Mouse (Mus musculus): ENCODE results near the gene Pax8.

Gene Pax8

DNA sequence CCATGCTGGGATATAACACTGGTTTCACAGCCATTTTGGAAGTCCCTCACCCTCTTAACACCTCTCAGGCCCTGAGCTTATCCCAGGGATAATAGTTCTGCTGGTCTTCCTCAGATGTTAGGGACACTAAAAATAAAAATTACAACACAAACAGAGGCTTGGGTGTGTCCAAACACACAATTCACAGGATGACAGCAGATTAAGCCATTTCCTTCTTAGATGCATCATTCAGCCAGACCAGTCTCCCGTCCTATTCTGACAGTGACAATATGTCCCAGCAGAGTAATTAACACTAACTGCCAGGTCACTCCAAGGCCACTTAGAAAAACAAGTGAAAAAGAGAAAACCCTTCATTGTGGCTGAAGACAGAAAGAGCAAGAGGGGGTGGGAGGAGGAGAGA, 8.2 kb downstream of the Pax8 start:
- in situ Hi-C loops (cut with MboI, MseI) = no loop called here

DNA sequence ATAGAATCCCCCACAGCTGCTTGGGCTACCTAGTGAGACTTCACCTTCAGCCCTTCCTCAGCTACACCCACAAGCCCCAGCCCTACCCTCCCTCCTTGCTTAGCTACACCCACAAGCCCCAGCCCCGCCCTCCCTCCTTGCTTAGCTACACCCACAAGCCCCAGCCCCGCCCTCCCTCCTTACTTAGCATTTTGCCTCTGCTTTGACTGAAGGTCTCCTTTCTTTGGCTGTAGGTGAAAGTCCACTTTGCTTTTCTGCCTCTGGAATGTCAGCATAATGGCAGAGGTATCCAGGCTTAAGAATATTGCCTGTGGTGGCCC, 14.6 kb downstream of the Pax8 start:
- in situ Hi-C loops (cut with MboI, MseI) = no loop called here

DNA sequence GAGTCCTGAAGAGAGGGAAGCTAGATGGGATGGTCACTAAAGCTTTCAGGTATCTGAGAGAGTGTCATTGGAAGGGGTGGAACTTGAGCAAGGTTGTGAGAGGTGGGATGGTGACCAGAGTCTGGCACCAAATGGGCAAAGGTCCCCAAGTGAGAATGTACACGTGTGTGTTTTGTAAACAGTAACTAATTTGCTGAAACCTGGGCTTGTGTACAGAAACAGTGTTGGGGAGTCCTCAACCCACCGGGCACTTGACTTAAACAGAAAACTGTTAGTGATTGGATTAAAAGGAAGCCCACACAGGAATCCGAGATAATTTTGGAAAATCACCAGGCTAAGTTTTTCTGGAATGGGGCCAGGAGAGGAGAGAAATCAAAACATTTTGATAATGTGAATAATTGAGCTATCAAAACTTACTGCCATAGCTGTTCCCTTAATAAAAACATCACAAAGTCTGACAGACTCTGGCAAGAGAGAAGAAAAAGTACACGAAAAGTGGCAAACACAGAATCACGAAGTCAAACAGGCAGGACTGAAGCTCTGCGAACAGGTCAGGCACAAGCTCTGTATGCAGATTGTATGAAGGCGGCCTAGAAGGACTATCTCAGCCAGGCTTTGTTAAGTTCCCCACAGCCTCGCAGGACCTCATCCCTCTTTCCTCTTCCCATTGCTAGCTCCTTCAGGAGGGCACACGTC, 15.1 kb downstream of the Pax8 start:
- in situ Hi-C loops (cut with MboI, MseI) = no loop called here

DNA sequence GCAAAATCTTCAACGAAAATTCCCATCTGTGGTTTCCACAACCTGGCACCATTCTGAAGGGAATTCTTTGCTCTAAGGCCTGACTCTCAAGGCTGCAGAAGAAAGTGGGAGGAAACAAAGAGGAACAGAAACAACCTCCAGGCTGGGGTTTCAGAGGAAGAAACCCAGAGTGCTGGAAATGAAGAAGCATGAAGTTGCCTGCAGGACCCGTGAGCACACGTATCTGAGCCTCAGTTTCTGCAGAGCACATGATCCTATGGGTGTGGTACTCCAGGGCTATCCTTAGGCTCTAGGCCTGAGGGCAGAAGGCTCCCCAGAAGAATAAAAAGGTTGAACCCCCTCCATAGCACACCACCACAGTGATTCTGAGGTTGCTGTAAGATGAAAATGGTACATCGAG, 18.6 kb downstream of the Pax8 start:
- in situ Hi-C loops (cut with MboI, MseI) = no loop called here

DNA sequence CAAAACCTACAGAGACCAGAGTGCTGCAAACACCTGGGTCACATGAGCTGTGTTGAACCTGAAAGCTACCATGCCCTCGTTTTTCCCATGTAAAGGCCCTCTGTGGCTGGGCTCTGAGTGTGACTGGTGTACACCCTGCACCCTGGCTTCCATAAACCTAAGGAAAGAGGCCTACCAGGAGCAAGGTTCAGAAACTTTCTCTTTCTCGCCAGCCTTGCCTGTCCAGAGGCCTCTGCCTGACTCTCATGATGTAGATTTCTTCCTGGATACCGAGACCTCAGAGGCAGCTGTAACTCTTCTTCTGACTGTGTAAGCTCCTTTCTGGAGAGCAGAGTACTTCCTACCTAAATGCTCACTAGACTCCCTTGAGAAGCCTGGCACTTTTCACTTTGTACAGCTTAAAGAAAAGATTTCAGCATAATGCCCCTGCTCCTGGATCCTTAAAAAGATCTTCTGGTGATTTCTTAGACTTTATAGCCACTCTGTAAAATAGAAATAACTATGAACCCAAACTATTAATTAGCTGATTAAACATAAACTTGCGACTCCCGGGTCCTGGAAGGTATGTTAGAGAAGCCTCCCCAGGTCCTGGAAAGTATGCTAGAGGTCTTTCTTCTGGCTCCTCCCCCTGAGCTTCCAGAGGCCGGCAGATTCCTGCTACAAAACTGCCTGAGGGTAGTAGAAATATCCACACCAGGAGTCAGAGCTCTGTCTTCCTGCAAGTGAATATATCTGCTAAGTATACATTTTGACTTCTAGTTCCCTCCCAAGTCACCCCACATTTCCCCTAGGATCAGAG, 20.1 kb downstream of the Pax8 start:
- in situ Hi-C loops (cut with MboI, MseI) = no loop called here

GRCm38 (mm10) chr2:24454429-24455011, 20.9 kb downstream of the Pax8 start:
- in situ Hi-C loops (cut with MboI, MseI) = no loop called here

GRCm38 (mm10) chr2:24453206-24453605, 22.2 kb downstream of the Pax8 start:
- in situ Hi-C loops (cut with MboI, MseI) = no loop called here

DNA sequence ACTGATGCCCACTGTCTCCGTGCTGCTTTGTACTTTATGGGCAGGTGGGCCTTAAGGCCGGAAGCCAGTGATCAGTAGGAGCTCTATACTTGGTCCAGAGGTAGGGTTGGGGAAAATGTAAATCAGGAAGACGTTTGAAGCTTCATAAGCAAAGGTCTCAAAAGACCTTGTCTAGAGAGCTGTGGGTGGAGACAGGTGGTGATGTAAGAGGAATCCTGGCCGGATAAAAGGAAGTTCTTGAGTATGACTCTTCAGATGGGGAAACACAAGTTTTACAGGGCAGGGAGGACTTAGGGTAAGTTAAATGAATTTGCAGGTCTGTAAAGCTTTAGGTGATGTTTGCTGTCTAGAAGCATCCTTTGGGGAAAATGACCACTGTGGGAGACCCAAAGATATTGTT, 26.3 kb downstream of the Pax8 start:
- in situ Hi-C loops (cut with MboI, MseI) = loop anchor here in 1 of 2 experiments (10.0 kb wide), 1 partner anchor 1084 kb away; no protein-coding TSS in a partner anchor

GRCm38 (mm10) chr2:24443256-24443790, 32.1 kb downstream of the Pax8 start:
- in situ Hi-C loops (cut with MboI, MseI) = loop anchor here in 1 of 2 experiments (10.0 kb wide), 1 partner anchor 1079 kb away; no protein-coding TSS in a partner anchor

DNA sequence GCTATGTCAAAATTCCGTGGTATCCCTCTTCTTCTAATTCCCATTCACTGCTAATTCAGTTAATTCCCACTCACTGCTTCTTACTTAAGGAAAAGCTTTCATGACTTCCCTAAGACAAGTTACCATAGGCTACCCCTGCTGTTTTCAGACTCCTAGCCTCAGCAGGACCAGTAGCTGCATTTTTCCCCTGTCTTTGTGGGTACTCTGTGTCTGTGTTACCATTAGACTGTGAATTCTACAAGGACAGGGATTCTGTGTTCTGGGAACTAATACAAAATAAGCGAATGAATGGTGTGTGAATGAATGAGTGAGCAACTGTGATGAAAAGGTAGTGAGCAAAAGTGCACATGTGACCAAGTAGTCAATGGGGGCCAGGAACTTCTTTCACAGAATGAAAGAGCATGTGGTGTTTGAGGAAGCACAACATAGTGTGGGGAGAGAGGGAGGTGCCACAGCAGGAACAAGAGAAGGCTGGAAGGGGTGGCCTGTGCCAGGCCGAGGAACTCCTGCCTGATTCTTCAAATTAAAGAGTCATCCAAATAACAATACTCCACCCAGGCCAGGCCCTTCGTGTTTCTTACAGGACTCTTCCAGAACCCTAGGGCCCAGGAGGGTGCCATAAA, 33.0 kb downstream of the Pax8 start:
- in situ Hi-C loops (cut with MboI, MseI) = loop anchor here in 1 of 2 experiments (10.0 kb wide), 1 partner anchor 1078 kb away; no protein-coding TSS in a partner anchor

DNA sequence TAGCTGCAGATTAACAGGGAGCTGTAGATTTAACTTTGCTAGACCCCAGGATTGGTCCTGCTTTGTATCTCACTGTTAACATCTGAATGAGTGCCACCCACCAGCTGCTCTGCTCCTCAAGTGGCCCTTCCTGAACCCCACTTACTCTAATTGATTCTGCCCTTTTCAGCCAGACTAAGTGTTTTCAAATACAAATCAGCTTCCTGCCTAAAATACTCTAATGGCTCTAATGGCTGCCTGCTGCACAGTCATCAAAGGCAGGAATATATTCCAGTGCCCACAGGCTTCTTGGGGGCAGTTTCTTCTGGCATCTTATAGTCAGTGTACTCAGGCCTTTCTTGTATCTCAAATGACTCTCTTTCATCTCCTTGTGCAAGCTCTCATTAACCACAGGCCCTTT, 33.5 kb downstream of the Pax8 start:
- in situ Hi-C loops (cut with MboI, MseI) = loop anchor here in 1 of 2 experiments (10.0 kb wide), 1 partner anchor 1077 kb away; no protein-coding TSS in a partner anchor

- in situ Hi-C loops (cut with MboI, MseI) = loop anchor here in 1 of 2 experiments (10.0 kb wide), 1 partner anchor 1075 kb away; no protein-coding TSS in a partner anchor
These were observed 35.3 kb downstream of the Pax8 start for GRCm38 (mm10) chr2:24440056-24440455.

GRCm38 (mm10) chr2:24435699-24436098, 39.7 kb downstream of the Pax8 start:
- in situ Hi-C loops (cut with MboI, MseI) = no loop called here

- in situ Hi-C loops (cut with MboI, MseI) = no loop called here
These were observed 40.7 kb downstream of the Pax8 start for GRCm38 (mm10) chr2:24434670-24435069.

- in situ Hi-C loops (cut with MboI, MseI) = no loop called here
These were observed 45.6 kb downstream of the Pax8 start for GRCm38 (mm10) chr2:24429806-24430205.

GRCm38 (mm10) chr2:24427866-24428675, 47.3 kb downstream of the Pax8 start:
- in situ Hi-C loops (cut with MboI, MseI) = no loop called here

DNA sequence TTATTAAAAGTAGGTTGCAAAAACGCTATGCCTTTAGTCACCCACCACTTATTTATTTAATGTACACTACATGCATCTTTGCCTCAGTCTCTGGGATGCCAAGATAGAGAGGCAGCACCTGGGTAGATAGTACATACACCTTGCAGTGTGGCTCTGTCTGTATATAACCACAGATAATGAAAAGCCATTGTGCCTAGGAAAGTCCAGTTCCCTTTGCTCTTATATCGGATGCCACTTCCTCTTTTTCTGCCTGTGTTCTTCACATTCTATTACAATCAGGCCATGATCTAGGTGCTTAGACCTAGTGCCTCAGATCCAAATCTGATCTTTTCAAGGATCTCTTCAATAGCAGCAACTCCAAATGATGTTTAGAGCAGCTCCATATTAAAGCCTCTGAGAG, 49.8 kb downstream of the Pax8 start:
- in situ Hi-C loops (cut with MboI, MseI) = no loop called here

- in situ Hi-C loops (cut with MboI, MseI) = loop anchor here in 1 of 2 experiments (25.0 kb wide), 1 partner anchor 1236 kb away; no protein-coding TSS in a partner anchor
These were observed 52.6 kb downstream of the Pax8 start for GRCm38 (mm10) chr2:24422815-24423214.

DNA sequence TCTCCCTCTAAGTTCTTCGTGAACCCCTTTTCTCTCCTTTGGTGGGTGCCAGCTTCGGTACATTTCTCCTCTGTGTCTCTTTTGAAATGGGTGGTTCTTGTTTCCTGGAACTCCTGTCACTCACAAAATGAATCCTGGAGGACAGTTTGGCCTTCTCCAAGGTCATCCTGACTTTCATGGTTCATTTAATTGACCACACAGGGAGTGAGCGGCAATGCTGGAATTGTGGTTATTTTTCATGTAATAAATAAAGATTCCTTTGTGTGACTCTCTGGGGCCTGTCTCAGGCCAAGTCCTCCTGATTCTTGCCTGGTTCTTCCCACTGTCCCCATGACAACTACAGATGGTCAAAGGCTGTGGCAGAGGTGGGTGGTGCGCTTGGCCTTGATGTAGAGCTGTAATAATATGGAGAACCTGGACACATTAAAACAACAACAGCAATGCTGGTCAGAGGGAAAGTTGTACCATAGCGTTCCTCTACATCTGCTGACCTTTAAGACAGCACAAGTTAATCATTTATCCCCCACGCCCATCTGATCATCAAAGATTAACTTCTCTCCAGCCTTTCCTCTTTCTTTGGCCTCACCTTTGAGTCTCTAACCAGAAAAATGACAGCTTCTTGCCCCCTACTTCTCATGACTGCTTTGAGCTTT, 54.1 kb downstream of the Pax8 start:
- in situ Hi-C loops (cut with MboI, MseI) = loop anchor here in 1 of 2 experiments (25.0 kb wide), 1 partner anchor 1234 kb away; no protein-coding TSS in a partner anchor

- in situ Hi-C loops (cut with MboI, MseI) = loop anchor here in 1 of 2 experiments (25.0 kb wide), 1 partner anchor 1230 kb away; no protein-coding TSS in a partner anchor
These were observed 57.8 kb downstream of the Pax8 start for GRCm38 (mm10) chr2:24417564-24417963.
